21 mouse cellular contexts compared by ENCODE assay signal in genomic region chr17:29231109-29231508, GRCm38 (mm10). TPM values are rescaled to one million over a fixed set of nuclear protein-coding genes. Genes with fewer than 3 reads are reported as not detected.
"Had no signal": no experiment of that assay in that cellular context is flagged by ENCODE, and none has a peak within 500 bp of the region (broad histone marks: within the 10 kb centered on the region; RNA-seq: fewer than 3 reads in every experiment).

No protein-coding gene starts in this region.

- H3K4me3 ChIP-seq: gastrocnemius, adult 2 months; heart, adult 2 months; heart, embryonic 13.5 days; heart, embryonic 15.5 days; hindbrain, embryonic 10.5 days; hindbrain, embryonic 12.5 days; intestine, embryonic 15.5 days; layer of hippocampus, adult 2 months; limb, embryonic 13.5 days; limb, embryonic 15.5 days; liver, embryonic 12.5 days had no signal

- DNase-seq: gastrocnemius, adult 2 months; gastrocnemius, postnatal 10 days; gastrocnemius, postnatal 25 days; heart, adult 2 months; heart, postnatal 14 days; heart, postnatal 36 days; kidney, adult 18-20 months; kidney, adult 8-10 months; kidney, postnatal 25 days; kidney, postnatal 4 days; left cerebral cortex, postnatal 4 days had no signal

- H3K36me3 ChIP-seq: heart, embryonic 13.5 days; heart, embryonic 15.5 days; hindbrain, embryonic 10.5 days; hindbrain, embryonic 12.5 days; intestine, embryonic 15.5 days; limb, embryonic 13.5 days; limb, embryonic 15.5 days; liver, embryonic 12.5 days had no signal

- H3K9me3 ChIP-seq: heart, embryonic 13.5 days; heart, embryonic 15.5 days; hindbrain, embryonic 10.5 days; hindbrain, embryonic 12.5 days; intestine, embryonic 15.5 days; limb, embryonic 13.5 days; limb, embryonic 15.5 days; liver, embryonic 12.5 days had no signal

- H3K4me1 ChIP-seq: heart, embryonic 15.5 days; liver, embryonic 12.5 days had no signal

RNA-seq across cellular contexts. Expression of gene Cpne5, which starts 6.9 kb away (rescaled TPM):
- total RNA-seq: gastrocnemius, adult 2 months; liver, adult 2 months had no signal
